Mouse (Mus musculus) testis, adult 2 months (tissue): ENCODE data around the gene Elp1.

Experiments used
- CTCF ChIP-seq: fragments of 200-500 bp; IDR thresholded peaks from 2 replicates; pipeline ENCODE4 v1.5.1; 2012; ENCODE audit warnings: low read depth, mild to moderate bottlenecking, inconsistent platforms, low read length, moderate library complexity; ENCODE audit not compliant: control insufficient read depth, insufficient read depth, insufficient replicate concordance
- POLR2A ChIP-seq: fragments of 200-500 bp; IDR thresholded peaks from 2 replicates; pipeline ENCODE4 v1.6.1; 2012; ENCODE audit warnings: low read depth, mild to moderate bottlenecking, inconsistent platforms, low read length, moderate library complexity; ENCODE audit not compliant: control insufficient read depth

DNA sequence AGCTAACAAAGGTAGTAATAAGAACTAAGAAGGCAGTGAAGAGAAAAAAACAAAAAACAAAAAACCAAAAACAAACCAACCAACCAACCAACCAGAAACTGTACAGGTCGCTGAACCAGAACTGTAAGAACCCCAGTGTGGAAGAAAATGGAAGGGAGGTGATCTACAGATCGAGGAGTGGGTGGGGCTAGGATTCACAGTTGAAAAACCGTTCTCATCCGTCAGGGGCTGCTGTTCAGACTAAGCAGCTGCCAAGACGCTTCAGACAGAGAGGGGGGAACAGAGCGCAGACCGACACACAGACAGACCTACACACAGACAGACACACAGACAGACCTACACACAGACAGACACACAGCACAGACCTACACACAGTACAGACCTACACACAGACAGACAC lies 40.4 kb upstream of the Elp1 start:
- TF ChIP-seq POLR2A: no peak
- no peak for TF ChIP-seq CTCF
